In the genomic region with DNA sequence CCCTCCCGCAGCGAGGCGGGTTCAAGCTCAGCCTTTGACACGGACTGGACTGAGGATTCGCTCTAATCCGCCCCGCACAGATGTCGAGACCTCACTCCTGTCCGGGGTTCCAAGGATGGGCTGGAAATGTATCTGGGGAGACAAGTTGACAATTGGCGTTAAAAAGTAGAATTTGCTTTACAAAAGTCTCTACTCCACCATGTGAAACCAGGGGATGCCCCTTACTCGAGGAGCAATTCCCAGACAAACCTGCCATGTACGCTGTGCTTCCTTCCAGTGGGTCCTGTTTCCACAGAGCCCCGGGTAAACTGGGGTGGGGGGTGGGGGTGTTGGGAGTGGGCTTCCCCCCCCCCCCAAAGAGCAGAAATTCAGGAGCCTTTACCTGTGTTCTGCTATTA, we compare ENCODE assay signal across 8 mouse cellular contexts. TPM values are rescaled to one million over a fixed set of nuclear protein-coding genes. Genes with fewer than 3 reads are reported as not detected.
DNase-seq lines count a peak whose midpoint lies in the region; ATAC-seq and TF ChIP-seq lines count a peak whose summit lies in the region.

No protein-coding gene starts in this region.

- H3K9me3 ChIP-seq in forebrain, embryonic 11.5 days (ENCODE audit: control insufficient read depth, low read length): no peaks in the 10 kb centered on the region; the same call in 1 of the 2 replicates
- H3K9me3 ChIP-seq in intestine, postnatal 0 days (ENCODE audit: control insufficient read depth): no peaks in the 10 kb centered on the region
- H3K9me3 ChIP-seq in neural tube, embryonic 15.5 days (replicated peaks): no peaks in the 10 kb centered on the region

- no peak for TF ChIP-seq CTCF in layer of hippocampus, adult 2 months (conservative IDR thresholded peaks at IDR 0.05)
- TF ChIP-seq CTCF in intestine, postnatal 0 days (IDR thresholded peaks at IDR 0.05; ENCODE audit: low read depth): no peak

- H3K4me1 ChIP-seq in forebrain, embryonic 11.5 days (replicated peaks; ENCODE audit: control insufficient read depth, insufficient read depth, low read length): peaks cover 7% of the 10 kb centered on the region; the same call in 1 of the 2 replicates
- H3K4me1 ChIP-seq in intestine, postnatal 0 days (replicated peaks; ENCODE audit: control insufficient read depth, insufficient read depth, low read length): no peaks in the 10 kb centered on the region
- peaks cover 40% of the 10 kb centered on the region for H3K4me1 ChIP-seq in neural tube, embryonic 15.5 days

- no peak overlapping the region for H3K27ac ChIP-seq in layer of hippocampus, adult 2 months
- H3K27ac ChIP-seq in forebrain, embryonic 11.5 days (ENCODE audit: low read depth, low read length): no peak overlapping the region
- no peak overlapping the region for H3K27ac ChIP-seq in intestine, postnatal 0 days (ENCODE audit: low read depth, low read length)
- H3K27ac ChIP-seq in neural tube, embryonic 15.5 days (replicated peaks): no peak overlapping the region

- no peak for DNase-seq in layer of hippocampus, adult 2 months (ENCODE audit: low spot score in 2 of 2)
- no peak for DNase-seq in layer of hippocampus, postnatal 14 days (ENCODE audit: low spot score in 2 of 2)
- peak; percentile 55 for DNase-seq in forebrain, embryonic 11.5 days (ENCODE audit: low spot score)
- no peak for DNase-seq in spleen, adult 18-20 months
- DNase-seq in adrenal gland, postnatal 14 days: no peak

- H3K4me3 ChIP-seq in layer of hippocampus, adult 2 months: peak overlapping the region; percentile 49
- peak overlapping the region; percentile 50 for H3K4me3 ChIP-seq in forebrain, embryonic 11.5 days (ENCODE audit: low read depth, low read length)
- peak overlapping the region; percentile 49 for H3K4me3 ChIP-seq in intestine, postnatal 0 days (ENCODE audit: low read depth, low read length)
- H3K4me3 ChIP-seq in neural tube, embryonic 15.5 days (replicated peaks): peak overlapping the region; percentile 71

- H3K36me3 ChIP-seq in forebrain, embryonic 11.5 days (ENCODE audit: control insufficient read depth, insufficient read depth, low read length): no peaks in the 10 kb centered on the region
- H3K36me3 ChIP-seq in intestine, postnatal 0 days (ENCODE audit: control insufficient read depth, insufficient read depth): no peaks in the 10 kb centered on the region
- no peaks in the 10 kb centered on the region for H3K36me3 ChIP-seq in neural tube, embryonic 15.5 days

- H3K9ac ChIP-seq in forebrain, embryonic 11.5 days (ENCODE audit: low read length): peak overlapping the region; percentile 50
- H3K9ac ChIP-seq in intestine, postnatal 0 days (ENCODE audit: low read depth, low read length): no peak overlapping the region
- H3K9ac ChIP-seq in neural tube, embryonic 15.5 days (replicated peaks): peak overlapping the region; percentile 64

- peaks cover 23% of the 10 kb centered on the region for H3K27me3 ChIP-seq in forebrain, embryonic 11.5 days (ENCODE audit: control insufficient read depth, insufficient read depth, low read length)
- H3K27me3 ChIP-seq in intestine, postnatal 0 days (replicated peaks; ENCODE audit: control insufficient read depth, insufficient read depth, low read length): peaks cover 54% of the 10 kb centered on the region
- peaks cover 25% of the 10 kb centered on the region for H3K27me3 ChIP-seq in neural tube, embryonic 15.5 days (replicated peaks)

- no peak for ATAC-seq in forebrain, embryonic 11.5 days (replicated peaks; ENCODE audit: low FRiP score)
- no peak for ATAC-seq in intestine, postnatal 0 days
- no peak for ATAC-seq in neural tube, embryonic 15.5 days (ENCODE audit: low FRiP score)
- ATAC-seq in megakaryocyte-erythroid progenitor cell, adult 5-6 weeks (replicated peaks; ENCODE audit: low FRiP score, low TSS enrichment, poor library complexity, severe bottlenecking): no peak

- H3K4me2 ChIP-seq in forebrain, embryonic 11.5 days (ENCODE audit: low read depth, low read length, severe bottlenecking): peak overlapping the region; percentile 91
- H3K4me2 ChIP-seq in intestine, postnatal 0 days (replicated peaks; ENCODE audit: low read depth): peak overlapping the region; percentile 81
- H3K4me2 ChIP-seq in neural tube, embryonic 15.5 days: peak overlapping the region; percentile 81

- WGBS in forebrain, embryonic 11.5 days: under 1% methylated on average over 13 of the region's 13 CpGs
- 2% methylated on average over 13 of the region's 13 CpGs for WGBS in intestine, postnatal 0 days
- WGBS in neural tube, embryonic 15.5 days: 2% methylated on average over 13 of the region's 13 CpGs

RNA-seq across cellular contexts. Expression of a gene that starts 1.2 kb away (rescaled TPM):
- total RNA-seq in layer of hippocampus, adult 2 months (2021): 1 to 10 TPM; 3.7 to 3.8 TPM
- 1 to 10 TPM; 5.3 to 7.4 TPM for total RNA-seq in layer of hippocampus, postnatal 14 days (2021)
- polyA plus RNA-seq in forebrain, embryonic 11.5 days (2014; fragmentation: Nextera tagmentation; extraction: Ambion mirVana): 21.3 and 26.1 TPM in 2 replicates
- polyA plus RNA-seq in intestine, postnatal 0 days (2015; fragmentation: Nextera tagmentation; extraction: Ambion mirVana): 0.07 and 0.18 TPM in 2 replicates
- polyA plus RNA-seq in neural tube, embryonic 15.5 days (2015; fragmentation: Nextera tagmentation; extraction: Ambion mirVana): 13.7 and 13.9 TPM in 2 replicates
- 1.0 and 1.3 TPM in 2 replicates for total RNA-seq in adrenal gland, postnatal 14 days (2021)
- not detected in 2 replicates for total RNA-seq in megakaryocyte-erythroid progenitor cell, adult 5-6 weeks (2014; fragmentation: Nextera tagmentation)
- not detected in 2 replicates for total RNA-seq in megakaryocyte-erythroid progenitor cell, adult 5-6 weeks (2017)
